Mouse (Mus musculus) frontal cortex, postnatal 14 days (tissue): ENCODE data around the gene Sh2d6.
"Not testable (repeated sequence)": the region's sequence is repeated elsewhere in the genome, so short reads cannot be mapped to it uniquely, and the experiment has no call there.

Source experiments
- DNase-seq, 2 experiments: peaks; one replicate each; pipeline ENCODE4 v3.0.0; 2022; ENCODE audit warnings: low spot score in 2 of 2

Gene Sh2d6

DNA sequence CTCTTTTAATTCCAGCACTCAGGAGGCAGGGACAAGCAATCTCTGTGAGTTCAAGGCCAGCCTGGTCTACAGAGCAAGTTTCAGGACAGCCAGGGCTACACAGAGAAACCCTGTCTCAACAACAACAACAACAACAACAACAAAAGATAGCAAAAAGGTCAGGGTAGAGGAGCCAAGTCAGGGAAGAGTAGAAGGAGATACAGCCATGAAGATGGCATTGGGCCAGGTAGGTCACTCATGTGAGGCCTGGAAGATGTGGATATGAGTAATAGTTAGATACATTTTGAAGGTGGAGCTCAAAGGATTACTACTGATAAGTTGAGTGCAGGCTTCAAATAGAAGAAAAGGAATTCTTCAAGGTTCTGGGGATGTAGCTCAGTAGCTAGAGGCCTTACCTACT, 18.2 kb downstream of the Sh2d6 start:
- no peak for DNase-seq

DNA sequence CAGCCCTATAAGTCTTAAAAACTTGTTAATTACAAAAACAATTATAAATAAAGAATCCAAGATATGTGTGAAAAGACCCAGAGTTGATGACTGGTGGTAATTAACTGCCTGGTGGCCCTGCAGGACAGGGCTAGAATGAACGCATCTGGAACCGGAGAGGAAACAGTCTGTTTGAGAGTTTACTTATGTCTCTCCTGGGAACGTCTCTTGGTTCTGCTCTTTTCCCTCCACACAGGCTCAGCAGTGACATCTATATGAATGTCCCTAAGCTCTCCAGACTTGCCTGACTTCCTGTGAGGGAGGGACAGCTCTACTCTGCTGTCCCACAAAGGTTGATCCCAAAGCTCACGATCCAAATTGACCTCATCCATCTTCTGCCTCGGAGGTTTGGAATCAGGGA, 22.6 kb downstream of the Sh2d6 start:
- DNase-seq = no peak

DNA sequence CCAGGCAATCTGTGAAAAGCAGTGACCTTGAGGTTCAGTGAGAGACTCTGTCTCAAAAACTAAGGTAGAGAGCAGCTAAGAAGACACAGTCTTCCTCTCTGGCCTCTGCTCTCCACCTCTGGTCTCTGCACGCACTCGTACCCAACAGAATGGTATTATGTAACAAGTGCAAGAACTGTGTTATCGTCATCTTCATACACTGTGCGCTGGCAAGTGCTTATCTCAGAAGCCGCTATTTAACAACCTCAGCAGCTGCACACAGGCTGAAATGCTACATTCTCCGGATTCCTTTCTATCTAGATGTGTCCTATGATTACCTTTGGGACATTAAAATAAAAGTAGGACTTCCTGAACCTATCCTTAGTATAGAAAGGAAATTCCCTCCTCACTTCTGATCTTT, 28.6 kb downstream of the Sh2d6 start:
- no peak for DNase-seq

DNA sequence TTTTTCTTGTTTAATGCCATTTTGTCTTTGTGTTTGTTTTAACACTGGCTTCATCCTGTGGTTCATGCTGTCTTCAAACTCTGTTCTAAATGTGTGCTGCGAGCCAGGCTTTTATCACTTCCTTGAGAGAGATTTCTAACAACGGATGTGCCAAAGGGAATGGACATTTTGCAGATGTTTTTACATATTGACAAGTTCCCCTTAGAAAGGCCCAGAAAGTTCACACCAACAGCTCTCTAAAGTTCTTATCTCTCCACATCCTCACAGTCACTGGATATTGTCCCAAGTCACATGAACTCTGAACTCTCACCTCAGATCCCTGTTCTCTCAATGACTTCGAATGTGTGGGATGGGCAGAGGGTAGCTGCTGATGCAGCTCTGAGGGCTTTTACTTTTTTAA, 30.4 kb downstream of the Sh2d6 start:
- no peak for DNase-seq

DNA sequence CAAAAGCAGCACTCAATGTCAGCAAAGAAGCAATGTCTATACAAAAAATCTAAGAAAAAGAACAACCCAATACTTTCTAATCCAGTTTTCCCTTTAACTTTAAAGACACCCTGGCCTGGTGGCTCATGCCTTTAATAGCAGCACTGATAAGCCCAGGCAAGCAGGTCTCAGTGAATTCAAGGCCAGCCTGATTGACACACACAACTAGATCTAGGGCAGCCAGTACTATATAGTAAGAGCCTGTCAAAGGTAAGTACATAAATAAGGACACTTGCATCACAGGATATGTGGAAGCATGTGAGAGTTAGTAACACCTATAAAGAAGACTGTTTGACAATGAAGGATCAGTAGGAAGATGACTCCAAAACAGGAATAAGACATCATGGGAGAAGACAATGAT, 32.0 kb downstream of the Sh2d6 start:
- no peak for DNase-seq

DNA sequence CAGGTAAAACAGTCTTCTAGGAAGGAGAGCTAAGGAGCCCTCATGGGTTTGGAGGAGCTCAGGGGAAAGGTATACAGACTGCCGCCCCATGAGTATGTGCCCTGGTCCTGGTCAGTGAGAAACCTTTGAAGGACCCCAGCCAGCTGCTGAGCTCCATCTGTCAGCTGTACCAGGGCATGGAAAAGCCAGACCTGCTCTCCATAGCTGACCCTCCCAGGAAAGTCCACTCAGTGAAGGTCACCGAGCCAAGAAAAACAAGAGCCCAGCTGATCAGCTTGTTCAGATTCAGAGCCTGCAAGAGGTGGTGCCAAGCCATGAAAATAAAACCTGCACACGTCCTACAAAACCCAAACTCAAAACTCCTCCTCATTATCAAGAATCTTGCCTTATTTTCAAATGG, 32.7 kb downstream of the Sh2d6 start:
- DNase-seq = no peak

DNA sequence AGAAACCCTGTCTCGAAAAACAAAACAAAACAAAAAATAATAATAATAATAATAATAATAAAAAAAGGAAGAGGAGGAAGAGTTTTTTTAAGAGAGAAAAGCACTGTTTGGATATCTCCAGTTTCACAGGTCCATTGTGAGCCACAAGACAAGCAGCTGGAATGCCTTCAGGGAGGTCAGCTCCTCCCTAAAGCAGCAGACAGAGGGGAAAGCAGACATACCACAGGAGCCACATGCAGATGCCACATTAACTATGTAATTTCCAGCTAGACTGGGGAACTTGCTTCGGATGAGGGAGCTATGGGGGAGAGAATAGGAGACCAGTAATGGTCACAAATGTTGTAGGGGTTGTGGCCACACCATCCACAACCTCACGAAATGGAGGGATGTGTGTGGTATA, 34.2 kb downstream of the Sh2d6 start:
- no peak for DNase-seq

DNA sequence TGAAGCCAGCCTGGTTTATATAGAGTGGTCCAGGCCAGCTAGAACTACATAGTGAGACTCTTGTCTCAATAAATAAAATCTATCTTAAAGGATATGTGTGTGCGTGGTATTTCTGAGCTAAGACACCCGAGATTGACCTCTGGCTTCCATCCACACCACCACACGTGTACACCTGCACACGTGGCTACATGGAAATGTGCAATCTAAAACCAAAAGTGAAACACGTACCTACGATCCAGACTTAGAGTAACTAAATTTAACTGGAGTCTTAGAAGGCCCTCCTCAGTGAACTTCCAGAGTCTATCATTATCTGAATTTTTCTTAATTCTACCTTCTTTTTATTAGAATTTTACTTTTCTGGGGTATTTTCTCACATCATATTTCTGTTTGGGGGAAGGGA, 35.2 kb downstream of the Sh2d6 start:
- DNase-seq = no peak

DNA sequence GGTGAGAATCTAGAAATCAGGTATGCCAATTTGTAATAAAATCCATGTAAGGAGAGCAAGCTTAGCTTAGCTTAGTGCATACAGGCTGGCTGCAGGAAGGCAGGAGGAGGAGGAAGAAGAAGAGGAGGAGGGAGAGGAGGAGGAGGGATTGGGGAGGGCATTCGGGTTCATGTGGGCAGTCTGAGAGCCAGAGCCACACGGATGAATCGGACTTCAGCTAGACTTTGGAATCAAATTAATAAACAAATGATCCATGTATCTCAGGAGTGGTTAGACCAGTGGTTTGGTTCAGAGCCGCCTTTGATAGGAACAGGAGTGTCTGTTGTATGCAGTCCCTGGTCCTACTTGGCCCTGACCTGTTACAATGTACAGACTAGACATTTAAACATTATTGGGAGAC, 36.6 kb downstream of the Sh2d6 start:
- DNase-seq = no peak

DNA sequence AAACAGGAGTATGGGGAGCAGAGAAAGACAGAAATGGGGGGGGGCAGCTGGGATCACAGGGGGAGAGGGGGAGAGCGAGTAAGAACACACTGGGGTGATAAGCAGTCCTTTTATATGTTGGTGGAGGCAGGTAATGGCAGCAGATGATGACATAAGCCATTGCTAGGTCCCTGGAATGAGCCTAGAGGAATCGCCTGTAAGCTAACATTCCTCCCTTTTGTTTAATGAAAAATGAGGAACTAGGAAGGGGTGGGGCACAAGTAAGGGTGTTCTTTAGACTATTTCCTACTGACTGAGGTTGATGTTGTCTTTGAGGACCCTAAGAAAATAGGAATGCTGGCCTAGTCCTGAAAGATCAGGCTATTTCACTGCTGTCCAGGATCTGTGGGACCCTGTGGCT, 39.4 kb downstream of the Sh2d6 start:
- DNase-seq = no peak

DNA sequence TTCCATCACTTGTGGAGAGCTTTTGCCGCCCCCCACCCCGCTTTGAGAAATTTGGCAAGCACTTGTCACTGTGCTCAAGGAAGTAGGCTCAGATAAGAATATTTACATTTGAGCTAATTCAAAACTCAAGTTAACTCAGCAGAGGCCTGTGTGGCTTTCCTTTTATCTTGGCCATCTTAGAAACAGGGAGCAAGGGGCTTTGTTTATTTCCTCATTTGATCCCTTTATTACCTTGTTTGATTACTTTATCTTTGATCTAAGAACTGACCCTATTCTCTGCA, 41.1 kb downstream of the Sh2d6 start:
- DNase-seq = no peak

DNA sequence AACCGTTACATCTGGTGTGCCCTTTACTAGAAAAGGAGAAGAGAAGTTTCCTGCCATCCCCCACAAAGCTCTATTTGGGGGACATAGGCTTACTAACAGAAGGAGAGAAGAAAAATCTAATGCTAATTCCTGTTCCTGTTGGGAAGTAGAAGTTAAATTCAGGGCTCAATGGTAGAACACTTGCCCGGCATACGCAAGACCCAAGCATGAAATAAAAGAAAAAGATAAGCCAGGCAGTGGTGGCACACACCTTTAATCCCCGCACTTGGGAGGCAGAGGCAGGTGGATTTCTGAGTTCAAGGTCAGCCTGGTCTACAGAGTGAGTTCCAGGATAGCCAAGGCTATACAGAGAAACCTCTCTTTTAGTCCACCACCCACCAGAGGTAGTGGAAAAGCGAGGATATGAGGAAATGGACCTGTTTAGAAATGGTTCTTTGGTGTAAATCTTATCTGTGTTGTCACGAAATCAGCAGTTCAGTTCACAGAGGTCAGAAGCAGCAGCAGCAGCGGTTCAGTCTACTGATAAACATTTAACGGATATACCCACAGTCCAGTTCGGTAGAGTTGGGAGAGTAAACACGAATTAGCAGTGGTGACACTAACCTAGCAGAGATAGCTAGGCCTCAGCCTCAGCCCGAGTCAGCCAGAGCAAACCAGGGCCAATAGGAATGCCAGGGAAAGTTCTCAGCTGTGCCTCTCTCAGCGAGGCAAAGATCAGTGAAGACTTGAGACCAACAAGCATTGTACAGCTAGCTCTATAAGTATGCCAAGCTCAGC, 41.7 kb downstream of the Sh2d6 start:
- DNase-seq = no peak

DNA sequence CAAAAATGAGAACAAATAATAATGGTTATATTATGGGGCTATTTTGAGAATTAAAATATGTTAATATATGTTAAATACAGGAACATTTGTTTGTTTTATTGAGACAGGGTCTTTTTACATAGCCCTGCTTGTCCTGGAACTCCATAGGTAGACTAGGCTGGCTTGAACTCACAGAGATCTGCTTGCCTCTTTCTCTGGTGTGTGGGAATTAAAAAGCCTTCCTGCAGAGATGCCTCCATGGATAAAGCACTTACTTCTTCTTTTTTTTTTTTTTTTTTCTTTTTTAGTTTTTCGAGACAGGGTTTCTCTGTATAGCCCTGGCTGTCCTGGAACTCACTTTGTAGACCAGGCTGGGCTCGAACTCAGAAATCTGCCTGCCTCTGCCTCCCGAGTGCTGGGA, 42.8 kb downstream of the Sh2d6 start:
- not testable (repeated sequence) for DNase-seq

DNA sequence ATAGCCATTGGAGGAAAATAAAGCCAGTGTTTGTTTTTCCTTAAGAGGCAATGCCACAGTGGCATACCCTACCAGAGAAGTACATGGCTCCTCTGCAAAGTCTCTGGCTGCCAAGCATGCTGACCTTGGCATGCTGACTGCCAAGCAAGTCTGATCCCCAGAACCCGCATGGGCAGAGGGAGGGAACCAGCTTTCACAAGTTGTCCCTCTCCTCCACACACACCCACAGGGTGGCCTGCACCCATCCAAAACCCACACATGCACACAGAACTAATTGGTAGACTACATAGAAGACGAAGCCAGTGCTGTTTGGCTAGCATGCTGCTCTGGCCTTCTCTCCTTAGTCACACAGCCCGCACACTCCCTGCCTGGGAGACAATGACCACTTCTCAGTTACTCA, 43.9 kb downstream of the Sh2d6 start:
- DNase-seq = no peak

DNA sequence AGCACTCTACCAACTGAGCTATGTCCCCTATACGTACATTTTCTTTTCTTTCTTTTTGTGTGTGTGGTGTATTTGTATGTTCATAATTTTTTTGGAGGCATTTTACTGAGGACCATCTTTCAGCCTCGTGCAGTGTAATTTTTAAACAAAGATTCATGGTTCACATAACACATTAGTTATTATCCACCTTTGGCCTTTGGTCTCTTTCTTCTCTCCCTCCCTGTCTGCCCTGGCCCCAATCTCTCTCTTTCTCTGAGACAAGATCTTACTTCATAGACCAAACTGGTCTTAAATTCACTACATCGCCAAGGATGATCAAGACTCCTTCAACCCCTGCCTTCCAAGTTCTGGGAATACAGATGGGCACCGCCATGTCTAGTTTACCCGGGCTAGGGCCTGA, 44.7 kb downstream of the Sh2d6 start:
- no peak for DNase-seq

DNA sequence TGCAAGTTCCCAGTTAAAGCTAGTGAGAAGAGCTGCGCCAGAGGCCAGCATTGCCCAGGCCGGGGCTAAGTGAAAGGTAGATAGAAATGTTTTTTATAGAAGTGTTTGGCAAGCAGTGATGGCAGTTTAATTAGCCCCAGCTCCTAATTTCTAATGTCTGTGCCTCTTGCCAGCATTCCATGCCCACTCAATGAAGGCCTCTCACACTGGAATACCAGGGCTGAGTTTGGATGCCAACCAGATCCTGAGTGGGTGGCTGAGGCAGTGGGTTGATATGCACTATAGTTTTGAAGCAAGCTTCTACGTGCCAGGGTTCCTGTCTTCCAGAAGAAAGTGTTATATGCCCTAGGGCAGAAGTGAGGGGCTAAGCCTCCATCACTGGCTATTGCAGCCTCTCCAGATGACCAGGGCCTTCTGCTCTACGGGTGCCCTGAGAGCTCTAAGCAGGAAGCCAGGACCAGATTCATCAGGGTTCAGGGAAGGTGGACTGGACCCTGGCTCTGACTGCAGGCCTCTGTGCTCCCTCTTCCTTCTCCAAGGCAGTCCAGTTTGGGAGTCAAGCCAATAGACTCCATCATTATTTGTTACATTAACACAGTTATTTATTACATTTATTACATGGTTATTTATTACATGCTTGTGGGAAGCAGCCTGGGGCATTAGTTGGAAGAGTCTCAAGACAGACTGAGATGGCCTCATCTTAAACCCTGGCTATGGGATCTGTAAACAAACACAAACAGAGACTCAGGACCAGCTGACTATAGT, 46.1 kb downstream of the Sh2d6 start:
- no peak for DNase-seq

DNA sequence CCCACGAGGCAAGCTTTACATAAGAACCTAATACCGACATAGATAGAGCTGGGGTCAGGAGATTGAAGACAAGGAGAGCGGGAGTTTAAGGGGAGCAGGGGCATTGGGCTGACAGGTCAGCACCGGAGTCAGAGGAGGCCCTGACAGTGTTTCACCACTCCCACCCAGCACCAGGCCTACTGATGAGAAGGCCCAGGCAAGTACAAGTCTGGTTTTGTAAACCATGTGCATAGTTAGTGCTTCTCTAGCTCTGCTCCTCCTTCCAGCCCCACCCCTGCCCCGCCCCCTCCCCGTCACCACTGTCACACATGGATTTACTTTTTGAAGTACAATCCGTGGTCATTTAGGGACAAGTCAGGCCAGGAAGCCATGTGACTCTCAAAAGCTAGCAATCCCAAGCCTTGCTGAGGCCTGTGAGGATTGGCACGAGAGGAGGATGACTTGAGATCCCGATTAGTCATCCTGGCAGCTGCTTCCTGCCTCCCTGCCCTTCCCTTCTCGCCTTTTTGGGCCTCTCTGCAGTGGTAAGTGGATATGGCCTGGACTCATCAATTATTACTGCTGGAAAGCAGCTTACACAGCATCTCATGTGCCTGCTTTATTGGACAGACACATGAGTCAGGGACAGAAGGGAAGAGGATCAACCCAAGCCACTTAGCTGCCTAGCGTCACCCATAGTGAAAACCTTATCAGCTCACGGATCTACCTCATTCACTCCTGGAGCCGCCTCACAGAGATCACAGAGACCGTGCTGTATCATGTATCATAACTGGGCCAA, 48.1 kb downstream of the Sh2d6 start:
- DNase-seq = no peak

DNA sequence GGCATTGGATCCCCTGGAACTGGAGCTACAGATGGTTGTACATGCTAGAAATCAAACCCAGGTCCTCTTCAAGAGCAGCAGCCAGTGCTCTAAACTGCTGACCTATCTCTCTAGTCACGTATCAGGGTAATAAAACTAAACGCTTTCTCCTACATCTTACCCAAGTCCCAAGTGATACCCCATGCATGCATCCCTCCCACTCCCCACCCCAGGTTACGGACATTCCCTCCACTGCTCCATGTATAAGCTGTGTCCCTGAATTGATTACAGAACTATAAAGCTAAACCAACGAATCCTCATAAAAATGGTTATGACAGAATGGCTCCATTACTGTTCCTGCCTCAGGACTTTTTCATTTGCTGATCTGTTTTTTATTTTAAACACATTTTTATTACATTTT, 55.3 kb downstream of the Sh2d6 start:
- DNase-seq = no peak

DNA sequence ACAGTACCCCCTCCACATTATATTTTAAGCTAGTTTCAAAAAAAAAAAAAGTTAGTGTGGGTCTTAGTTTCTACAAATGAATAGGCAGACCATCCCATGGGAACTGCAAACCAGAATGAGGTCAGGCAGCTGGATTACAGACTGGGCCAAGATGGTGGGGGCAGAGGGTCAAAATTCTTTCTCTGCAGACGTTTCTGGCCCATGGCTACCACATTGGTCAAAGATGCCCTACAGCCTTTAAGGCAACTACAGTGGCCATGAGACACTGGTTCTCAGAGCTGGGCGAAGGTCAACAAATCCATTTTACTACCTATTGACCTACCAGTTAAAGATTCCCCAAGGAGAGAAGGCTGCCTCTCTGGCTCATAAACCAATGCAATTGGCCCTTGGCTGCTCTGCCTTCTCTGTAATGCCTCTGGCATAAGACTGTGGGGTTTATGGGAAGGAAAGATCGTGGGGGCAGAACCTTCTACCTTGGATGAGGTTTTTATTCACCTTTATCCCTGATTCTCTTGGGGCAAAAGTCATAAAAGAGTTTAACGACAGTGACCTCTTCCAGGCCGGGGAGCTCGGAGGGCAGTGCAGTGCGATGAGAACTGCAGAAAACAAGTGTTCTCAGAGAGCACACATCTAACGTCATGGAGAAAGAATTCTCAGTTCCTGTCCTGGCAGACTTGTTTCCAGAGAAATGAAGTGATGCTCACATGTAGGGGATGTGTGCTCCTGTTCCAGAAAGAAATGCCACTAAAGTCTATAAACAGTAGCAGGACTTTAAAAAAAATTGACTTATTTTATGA, 55.9 kb downstream of the Sh2d6 start:
- DNase-seq = no peak
